Mouse (Mus musculus) lung, postnatal 14 days (tissue): ENCODE results near the gene Otx2.

Experiments
- DNase-seq: peaks from one replicate; pipeline ENCODE4 v3.0.0; 2021

Otx2 gene

DNA sequence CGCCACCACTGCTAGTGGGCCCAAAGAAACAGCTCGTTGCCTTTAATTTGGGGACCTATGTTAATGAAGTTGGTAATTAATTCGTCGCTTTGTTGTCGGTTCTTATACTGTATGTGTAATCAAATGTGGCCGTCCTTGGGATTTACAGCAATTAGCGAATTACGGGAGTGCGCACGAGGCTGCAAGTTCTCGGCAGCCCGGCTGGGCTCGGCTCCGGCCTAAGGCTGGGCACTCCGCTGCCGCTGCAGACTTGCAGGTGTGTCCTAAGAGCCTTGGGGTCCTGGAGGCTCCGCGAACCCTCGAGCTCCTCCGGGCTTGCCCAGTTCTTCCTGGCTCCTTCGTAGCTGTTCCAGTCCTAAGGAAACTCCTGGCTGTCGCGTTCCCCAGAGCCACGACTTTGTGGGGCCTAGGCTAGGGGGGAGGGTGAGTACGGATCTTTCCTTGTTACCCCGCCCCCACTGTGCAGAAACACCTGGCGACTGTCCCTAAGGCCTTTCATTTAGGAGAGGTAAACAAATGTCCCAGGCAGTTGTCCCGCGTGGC lies 4.8 kb downstream of the Otx2 start:
- DNase-seq, result no peak

DNA sequence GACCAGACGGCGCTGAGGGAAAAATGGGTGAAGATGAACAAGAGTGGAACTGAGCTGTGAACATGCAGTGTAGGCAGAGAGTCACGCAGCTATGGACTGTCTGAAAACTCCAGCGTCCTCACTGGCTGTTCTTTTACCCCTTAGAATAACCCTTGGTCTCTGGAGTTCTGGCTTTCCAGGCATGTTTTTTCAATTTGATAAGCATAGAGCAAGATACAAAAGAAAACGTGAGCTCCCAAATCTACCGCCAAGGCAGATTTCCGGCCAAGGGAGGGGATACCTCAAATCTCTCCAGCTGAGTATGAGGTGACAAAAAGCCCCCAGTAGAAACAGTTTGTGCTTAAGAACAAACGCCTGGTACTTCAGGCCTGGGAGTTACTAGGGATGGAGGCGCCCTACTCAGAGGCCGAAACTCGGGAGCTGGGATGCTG lies 5.6 kb downstream of the Otx2 start:
- DNase-seq, result no peak

DNA sequence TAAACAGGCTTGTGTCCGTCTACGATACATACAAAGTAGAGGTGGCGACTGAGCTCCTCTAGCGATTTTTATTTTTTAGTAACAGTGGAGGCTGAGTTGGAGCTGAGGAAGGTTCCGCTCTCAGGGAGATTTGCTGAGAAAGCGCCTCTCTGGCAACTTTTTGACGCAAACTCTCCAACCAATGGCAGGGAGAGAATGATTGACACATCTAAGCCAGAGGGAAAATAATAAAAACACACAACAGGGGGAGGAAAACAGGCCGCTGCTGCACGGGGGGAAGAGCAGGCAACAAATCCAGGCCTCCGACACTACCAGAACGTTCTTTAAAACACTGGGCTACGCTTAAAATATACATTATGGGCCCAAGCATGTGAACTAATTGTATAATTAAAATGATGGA lies 6.2 kb downstream of the Otx2 start:
- DNase-seq, result no peak

DNA sequence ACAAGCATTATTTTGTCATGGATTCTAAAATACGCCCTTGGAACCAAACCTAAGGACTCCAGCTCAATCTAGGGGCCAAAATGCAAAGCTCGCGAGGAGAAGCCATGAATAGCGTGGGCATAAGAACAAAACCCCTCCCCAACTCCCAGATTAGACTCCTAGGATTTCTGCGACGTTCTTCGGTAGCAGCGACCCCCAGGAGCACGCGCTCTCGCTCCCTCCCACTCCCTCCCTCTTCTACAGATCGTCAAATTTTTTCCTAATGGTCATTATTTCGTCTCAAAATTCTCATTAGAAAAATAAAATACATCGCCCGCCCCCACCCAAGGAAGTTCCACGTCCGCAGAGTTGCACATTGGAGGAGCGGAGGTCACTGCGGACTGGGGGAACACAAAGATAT lies 6.8 kb downstream of the Otx2 start:
- no peak for DNase-seq

DNA sequence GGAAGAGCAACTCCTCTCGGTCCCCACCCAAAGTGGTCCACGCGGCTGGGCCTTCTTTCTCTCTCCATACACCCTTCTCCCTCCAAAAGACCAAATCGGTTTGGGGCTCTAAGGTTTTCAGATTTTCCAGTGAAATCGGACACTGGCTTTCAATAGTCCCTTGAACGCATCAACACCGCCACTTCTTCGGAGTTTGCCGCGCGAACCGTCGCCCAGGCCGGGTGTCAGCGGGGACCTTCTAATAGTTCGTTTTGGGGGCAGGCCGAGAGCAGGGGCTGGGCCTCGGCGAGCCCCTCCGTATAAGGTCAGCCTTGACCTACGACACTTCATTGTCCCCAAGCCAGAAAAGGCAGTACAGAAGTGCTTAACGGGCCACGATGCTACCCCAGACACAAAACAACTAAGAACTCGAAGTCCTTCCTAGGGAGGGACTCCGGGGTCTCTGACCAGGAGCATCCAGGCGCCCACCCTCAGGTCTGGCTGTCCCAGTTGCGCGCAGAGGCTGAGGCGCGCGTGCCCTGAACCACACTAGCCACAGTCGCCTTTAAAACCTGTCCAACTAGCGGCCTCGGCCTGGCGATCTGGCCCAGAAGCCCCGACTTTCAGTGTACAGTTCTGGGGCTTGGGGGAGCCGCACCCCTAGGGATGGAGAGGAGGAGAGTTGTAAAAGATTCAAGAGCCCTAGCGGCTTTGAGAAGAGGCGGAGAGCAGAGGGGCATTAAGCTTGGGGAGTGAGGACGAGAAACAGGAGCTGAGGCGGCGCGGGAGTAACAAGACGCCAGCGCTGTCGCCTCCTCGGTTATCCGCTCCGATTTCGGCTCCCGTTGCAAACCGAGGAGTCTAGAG lies 7.6 kb downstream of the Otx2 start:
- DNase-seq, result no peak

DNA sequence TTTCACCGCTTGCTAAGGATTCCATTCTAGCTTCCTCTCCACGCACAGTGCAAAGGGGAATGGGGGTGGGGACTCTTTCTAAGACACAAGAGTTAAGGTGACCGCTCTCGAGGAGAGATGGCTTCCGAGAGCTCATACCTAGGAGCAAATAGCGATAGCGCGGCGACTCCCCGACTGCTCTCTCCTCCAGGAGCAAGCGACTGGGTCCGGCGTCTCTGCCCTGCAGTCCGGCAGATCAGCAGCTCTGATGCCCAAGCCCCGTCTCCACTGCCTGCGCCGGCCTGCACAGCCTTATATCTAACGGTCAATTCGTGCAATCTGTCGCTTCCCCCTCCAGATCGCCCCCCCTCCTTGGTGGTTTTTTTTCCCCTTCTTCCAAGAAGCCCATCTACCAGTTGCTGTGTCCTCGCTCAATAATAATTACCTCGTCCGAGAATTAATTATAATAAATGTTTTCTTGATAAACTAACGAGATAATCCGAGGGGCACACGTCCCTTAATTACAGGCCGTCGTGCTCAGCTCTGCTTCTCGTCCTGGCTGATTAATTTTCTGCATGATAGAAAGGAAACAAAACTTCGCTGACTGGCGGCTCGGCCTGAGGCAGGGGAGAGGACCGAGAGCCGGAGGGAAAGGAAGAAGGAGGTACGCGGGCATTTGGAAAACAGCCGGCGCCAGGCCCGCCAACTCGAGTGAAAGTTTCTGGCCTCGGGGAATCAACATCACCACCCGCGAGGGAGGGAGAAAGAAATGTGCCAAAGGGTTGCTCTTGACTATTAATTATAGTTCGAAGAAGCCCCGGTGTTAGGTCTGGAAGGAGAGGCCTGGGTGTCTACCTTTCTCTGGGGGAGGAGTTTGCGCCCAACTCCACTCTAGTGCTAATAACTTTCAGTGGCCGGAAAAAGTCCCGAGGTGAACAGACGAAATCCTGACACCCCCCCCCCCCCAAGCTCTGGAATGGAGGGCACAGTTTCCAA lies 8.5 kb downstream of the Otx2 start:
- no peak for DNase-seq

DNA sequence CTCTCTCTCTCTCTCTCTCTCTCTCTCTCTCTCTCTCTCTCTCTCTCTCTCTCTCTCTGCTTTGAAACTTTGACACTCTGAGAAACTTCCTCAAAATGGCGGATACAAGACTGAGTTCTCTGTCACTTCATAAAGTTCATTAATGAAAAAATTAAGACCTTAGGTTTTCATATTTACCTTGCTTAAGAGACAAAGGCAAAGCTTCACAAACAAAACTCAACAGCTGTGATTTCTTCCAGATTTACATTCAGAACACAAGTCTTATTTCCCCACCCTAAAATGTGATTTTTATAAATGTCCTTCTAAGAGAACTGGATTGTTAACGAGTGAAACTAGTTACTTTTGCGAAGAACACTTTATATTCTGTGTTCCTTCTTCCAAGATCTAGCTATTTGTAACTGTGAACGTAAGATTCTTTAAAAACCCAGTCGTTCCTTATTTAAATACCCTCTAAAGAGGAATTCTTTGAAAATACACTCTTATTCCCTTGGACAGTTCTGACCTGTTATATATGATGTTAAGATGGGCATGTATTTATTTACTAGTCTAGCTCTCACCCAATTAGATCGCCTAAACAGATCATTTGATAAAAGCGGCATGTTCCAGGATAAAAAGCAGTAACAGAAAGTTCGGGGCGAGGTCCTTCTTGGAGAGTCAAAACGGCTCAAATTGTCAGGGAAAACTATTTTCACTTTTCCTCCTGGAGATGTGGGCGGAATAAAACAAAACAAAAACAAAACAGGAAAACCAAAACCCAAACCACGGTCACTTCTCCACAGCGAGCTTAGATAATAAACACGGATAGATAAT lies 9.4 kb downstream of the Otx2 start:
- no peak for DNase-seq

DNA sequence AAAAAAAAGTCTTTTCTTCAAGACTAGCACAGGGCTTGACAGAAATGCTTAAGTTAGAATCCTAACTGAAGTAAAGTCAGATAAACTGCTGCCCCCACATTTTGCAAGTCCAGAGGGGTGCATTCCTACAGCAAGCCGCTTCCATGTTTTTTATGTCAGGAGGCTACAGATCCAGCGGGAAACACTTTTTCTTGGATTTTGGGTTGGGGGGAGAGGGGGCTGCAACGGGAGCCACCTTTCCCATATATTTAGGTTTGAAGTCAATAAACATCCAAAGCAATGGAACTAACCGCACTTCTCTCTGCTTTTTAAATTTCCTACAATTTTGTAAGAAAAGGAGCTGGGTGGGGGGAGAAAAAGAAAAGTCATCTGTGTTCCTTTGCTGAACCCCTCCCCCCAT lies 10.1 kb downstream of the Otx2 start:
- DNase-seq, result no peak

DNA sequence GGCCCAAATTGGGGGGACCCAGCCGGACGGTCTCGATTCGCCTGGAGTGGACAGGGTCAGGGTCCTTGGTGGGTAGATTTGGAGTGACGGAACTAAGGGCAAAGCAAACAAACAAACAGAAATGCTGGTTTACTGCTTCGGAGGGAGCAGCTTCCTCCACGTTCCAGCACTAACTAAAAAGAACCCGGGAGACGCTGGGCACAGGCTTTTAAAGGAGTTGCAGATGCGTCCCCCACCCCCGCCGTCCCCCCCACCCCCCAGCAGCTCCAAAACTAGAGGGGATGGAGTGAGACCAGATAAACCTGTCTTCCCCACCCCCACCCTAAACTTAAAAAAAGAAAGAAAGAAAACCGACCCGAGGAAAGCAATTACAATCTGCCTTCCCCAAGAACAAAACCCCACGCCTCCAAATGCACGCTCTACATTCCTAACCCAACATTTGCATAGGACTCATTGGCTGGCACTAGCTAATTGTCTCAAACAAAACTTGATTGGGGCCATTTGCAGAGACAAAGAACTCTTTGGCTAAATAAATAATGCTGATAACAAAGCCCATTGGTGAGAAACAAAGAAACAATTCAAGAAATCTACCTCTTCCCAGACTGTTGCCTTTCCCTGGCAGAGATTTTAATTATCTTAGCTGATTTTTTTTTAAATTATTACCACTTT lies 10.9 kb downstream of the Otx2 start:
- no peak for DNase-seq

DNA sequence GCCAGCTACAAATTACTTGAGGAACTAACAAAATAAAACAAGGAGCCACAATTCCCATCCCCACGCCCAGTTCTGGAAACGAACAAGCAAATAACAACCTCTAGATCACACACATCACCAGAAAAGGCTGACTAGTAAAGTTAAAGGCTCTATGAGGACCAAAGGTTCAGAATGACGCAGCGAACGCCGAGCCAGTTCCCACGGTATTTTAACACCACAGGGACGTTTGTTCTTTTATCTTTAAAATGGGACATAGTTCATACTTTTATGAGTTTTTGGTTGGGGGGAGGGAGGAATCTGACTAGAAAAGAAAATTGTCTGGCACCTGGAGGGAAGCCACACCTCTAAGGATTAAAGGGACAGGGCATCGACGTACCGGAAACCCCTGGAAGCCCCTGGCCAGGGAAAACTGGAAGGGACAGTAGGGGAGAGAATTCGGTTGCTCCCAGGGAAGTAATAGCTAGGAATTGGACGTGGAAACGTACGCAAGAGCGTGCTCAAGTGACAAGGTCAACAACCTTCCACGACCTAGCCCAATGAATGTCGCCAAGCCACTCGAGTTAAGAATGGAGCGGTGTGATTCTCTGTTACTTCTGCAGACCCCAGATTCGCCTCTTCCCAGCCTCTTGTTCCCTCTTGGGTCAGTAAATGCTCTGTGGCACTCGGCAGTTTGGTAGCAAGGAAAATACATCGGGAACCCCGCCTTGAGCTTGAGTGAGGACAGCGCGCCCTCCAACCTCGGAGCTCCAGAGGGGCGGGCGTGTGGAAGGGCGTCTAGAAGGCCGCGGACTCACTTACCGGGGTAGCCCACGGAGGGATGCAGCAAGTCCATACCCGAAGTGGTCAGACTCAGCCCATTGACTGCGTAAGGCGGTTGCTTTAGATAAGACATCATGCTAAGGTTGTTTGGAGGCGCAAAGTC lies 11.7 kb downstream of the Otx2 start:
- DNase-seq, result no peak

DNA sequence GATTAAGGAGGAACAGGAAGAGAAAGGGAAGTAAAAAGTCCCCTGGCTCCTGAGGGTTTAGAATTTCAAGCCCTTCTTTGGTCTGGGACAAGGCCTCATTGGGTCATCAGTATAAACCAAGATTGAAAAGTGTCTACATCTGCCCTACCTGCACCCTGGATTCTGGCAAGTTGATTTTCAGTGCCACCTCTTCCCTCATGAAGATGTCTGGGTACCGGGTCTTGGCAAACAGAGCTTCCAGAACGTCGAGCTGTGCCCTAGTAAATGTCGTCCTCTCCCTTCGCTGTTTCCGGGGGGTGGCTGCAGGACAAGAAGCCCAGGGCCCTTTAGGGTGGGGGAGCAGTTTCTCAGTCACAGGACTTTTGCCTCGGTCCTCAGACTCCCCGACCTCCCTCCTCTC lies 12.5 kb downstream of the Otx2 start:
- DNase-seq, result no peak

DNA sequence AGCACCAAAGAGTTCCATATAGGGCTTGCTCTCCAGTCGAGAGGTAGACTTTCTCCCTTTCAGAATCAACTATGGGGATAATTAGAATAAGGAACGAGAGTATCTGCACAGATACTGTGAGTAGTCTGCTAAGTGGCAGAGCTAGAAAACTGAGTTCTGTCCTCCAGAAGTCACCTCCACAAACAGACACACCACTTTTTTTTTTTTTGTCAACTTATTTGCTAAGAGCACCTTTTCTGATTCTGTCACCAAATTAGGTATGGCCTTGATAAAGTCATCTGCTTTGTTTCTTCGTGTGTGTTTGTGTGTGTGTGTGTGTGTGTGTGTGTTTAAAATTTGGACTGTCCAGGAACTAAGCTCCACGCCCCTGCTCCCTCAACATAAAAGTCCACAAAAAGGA lies 13.0 kb downstream of the Otx2 start:
- DNase-seq, result no peak

DNA sequence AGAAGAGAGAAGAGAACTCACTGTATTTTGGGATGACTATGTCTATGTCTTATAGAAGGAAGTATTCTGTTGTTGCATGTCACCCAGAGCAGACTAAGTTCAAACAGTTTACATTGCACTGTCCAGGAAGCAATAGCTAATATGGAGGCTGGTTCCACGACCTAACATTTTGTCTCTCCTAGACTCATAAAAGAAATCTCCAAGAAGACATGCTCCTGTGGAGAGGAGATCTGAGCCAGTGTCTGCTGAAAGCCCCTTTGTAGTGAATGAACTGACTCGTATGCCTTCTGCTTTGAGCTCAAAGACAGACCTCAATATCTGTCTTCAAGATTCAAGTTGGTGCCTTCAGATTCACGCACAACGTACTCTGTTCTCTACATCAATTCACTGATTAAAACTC lies 14.0 kb downstream of the Otx2 start:
- DNase-seq, result no peak

DNA sequence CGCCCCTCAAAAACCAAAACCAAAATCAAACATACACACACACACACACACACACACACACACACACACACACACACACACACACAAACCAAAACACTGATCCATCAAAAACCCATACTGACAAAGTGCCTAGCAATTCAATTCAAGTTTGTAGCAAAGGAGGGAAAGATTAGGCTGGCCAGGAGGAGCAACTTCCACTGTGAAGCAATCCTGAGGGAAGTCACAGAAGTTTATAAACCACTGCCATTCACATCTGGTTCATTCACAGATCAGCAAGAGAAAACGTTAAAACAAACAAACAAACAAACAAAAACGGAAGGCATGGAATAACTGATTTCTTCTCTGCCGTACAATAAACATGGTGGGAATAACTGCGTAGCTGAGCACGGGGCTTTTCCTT lies 16.4 kb downstream of the Otx2 start:
- DNase-seq, result no peak

DNA sequence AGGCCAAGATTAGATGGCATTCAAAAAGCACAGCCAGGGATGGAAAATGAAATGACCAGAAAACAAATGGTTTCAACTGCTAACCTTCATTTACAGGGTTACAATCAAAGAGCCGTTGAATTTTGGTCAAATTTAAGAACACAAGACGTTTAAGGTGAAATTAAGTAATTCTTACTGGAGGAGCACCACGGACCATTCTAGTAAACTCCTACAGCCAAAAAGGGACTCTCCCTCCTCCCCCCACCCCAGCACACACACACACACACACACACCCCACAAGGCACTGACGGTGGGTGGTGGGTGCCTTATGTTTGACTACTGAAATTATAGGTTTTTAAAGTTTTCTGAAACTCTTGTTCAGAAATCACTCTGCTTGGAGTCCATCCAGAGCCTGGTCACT lies 16.9 kb downstream of the Otx2 start:
- DNase-seq, result no peak

DNA sequence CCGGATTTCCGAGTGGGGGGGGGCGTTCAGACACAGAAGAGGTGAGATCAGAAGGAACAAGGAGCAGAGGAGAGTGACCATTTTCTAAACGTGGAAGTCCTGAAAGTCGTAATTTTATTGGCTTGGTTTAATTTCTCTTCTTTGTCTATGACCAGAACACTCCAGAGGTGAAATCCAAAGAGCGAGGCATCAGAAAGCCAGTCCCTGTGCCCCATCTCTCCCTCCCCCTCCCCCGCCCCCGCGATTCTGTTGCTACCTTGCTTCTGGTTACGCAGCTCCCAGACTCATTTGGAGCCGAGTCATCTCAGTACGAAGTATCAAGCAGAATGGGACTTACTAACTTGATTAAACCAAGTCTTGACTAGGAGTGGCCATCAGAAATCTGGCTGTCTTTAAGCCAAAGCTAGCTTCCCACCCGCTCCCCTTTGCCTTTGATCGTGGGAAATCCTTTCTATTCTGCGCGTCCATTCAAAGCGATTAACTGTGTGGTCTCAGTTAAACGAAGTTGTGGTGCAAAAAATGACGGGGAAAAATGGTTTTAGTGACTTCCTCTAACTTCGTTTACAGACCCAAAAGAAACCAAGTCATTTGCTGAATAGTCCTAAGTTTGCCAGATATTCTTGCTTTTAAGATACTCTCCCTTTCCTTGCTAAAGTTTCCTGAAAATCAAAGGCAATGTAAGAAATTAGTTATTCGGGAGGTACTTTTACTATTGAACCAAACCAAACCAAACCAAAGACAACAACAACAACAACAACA lies 17.6 kb downstream of the Otx2 start:
- DNase-seq, result no peak

DNA sequence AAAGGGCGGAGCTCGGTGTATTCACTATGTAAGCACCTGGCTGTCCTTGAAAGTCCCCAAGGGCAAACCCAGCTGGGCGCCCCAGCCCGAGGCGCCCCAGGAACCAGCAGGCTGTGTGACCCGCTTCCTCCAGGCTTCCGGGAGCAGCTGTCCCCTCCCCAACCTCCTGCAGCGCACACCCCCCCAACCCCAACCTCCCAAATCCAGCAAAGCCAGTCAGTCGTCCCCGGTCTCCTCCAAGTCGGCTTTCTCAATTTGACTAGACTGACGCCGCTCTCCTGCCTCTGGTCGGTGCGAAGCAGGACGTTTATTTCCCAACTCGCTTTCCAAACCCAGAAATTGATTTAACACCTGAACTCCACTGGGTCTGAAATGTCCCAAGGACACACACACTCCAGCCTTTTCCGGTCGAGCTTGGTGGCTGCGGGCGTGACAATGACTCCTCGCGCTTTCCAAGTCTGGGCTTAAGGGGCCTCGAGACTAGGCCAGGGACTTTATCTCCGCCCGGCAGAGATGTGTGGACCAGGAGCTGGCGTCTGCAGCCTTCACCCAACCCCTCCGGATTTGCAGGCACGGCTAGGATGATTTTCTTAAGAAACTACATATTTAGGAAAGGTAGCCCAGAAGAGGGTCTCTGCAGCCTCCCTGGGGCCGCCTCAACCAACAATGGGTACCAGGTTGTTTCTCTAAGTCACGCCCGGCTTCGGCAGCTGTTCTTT lies 18.4 kb downstream of the Otx2 start:
- no peak for DNase-seq

DNA sequence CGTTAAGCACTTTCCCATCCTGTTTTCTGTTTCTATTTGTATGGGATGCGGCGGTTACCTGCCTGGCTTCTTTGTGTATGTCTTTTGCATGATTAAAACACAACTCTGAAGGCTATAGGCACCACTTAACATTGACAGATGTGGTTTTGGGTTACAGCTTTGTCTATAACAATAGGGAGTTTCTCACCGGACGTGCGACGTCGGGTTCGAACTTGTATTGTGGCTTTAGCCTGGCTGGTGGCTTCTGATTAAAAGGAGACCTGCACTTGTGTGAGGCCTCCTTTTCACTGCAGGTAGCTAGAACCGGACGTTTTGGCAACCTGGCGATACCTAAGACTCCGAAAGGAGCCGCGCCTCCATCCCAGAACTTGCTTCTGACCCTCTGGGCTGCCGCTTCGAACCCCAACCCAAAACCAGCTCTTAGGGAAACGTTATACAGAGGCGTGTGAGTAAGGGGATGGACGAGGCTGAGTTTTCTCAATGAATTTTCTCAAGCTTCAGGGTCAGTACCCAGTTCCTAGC lies 19.0 kb downstream of the Otx2 start:
- DNase-seq, result no peak
